Mouse (Mus musculus): ENCODE results near the gene Vps45. TPM values are rescaled to one million over a fixed set of nuclear protein-coding genes. Genes with fewer than 3 reads are reported as not detected.

Gene Vps45
- polyA plus RNA-seq, 1 experiment from 2014 or later = 28.6 TPM

GRCm38 (mm10) chr3:95999308-96000079 is 58.8 kb downstream of the Vps45 start:
- 91% methylated on average over 12 of the region's 12 CpGs for WGBS
- Histone ChIP-seq H3K27ac (replicated peaks) (no peak overlapping the region), H3K4me1 (peaks cover 32% of the 10 kb centered on the region), H3K27me3 (ENCODE audit: low read depth, poor library complexity, severe bottlenecking) (no peaks in the 10 kb centered on the region), H3K36me3 (no peaks in the 10 kb centered on the region), H3K9me3 (replicated peaks) (no peaks in the 10 kb centered on the region), H3K4me3 (no peak overlapping the region)
- no peak for DNase-seq (ENCODE audit: low spot score)

DNA sequence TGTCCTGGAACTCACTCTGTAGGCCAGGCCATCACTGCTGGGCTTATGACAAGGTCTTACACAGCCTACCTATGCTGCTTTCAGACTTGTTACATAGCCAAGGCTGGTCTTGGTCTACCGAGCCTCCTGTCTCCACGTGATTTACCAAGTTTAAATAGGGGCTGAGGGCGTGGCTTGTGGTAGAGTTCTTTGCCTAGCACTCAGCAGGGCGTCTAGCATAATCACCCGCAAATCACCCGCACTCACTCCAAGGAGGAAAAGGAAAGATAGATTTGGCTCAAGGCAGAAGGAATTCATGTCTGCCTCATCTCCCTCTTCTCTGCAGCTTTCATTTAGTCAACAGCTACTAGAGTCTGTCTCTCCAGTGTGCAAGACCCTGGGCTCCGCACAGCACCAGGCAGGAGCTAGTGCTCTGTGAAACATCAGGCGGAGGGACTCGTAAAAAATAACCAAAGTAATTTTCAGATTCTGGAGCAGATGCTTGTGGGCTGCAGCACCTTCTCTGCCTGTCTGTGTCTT is 61.0 kb downstream of the Vps45 start:
- WGBS = 25% methylated on average over 9 of the region's 9 CpGs
- peak; percentile 29 for DNase-seq (ENCODE audit: low spot score)
- Histone ChIP-seq H3K27me3 (ENCODE audit: low read depth, poor library complexity, severe bottlenecking) (no peaks in the 10 kb centered on the region), H3K9me3 (replicated peaks) (no peaks in the 10 kb centered on the region), H3K4me3 (peak overlapping the region; percentile 86), H3K4me1 (peaks cover 54% of the 10 kb centered on the region), H3K27ac (replicated peaks) (peak overlapping the region; percentile 100), H3K36me3 (peaks cover 18% of the 10 kb centered on the region)

- Histone ChIP-seq H3K27ac (replicated peaks) (peak overlapping the region; percentile 100), H3K27me3 (ENCODE audit: low read depth, poor library complexity, severe bottlenecking) (no peaks in the 10 kb centered on the region), H3K9me3 (replicated peaks) (no peaks in the 10 kb centered on the region), H3K36me3 (peaks cover 25% of the 10 kb centered on the region), H3K4me1 (peaks cover 61% of the 10 kb centered on the region), H3K4me3 (peak overlapping the region; percentile 86)
- 22% methylated on average over 6 of the region's 6 CpGs for WGBS
- DNase-seq (ENCODE audit: low spot score) = no peak
These were observed 61.7 kb downstream of the Vps45 start for GRCm38 (mm10) chr3:95996451-95997073.

- H3K36me3 ChIP-seq = peaks cover 31% of the 10 kb centered on the region
- under 1% methylated on average over 82 of the region's 84 CpGs for WGBS
- H3K4me3 ChIP-seq = peak within 1 kb of the TSS; percentile 86
- peaks cover 62% of the 10 kb centered on the region for H3K4me1 ChIP-seq
- DNase-seq (ENCODE audit: low spot score) = peak; percentile 74
- H3K9me3 ChIP-seq (replicated peaks) = no peaks in the 10 kb centered on the region
- no peaks in the 10 kb centered on the region for H3K27me3 ChIP-seq (ENCODE audit: low read depth, poor library complexity, severe bottlenecking)
- peak within 1 kb of the TSS; percentile 100 for H3K27ac ChIP-seq (replicated peaks)
These were observed 62.4 kb downstream of the Vps45 start, which contains the start of gene Plekho1 for GRCm38 (mm10) chr3:95995802-95996428. Gene Plekho1 (minus strand): TSS chr3:95996001.

DNA sequence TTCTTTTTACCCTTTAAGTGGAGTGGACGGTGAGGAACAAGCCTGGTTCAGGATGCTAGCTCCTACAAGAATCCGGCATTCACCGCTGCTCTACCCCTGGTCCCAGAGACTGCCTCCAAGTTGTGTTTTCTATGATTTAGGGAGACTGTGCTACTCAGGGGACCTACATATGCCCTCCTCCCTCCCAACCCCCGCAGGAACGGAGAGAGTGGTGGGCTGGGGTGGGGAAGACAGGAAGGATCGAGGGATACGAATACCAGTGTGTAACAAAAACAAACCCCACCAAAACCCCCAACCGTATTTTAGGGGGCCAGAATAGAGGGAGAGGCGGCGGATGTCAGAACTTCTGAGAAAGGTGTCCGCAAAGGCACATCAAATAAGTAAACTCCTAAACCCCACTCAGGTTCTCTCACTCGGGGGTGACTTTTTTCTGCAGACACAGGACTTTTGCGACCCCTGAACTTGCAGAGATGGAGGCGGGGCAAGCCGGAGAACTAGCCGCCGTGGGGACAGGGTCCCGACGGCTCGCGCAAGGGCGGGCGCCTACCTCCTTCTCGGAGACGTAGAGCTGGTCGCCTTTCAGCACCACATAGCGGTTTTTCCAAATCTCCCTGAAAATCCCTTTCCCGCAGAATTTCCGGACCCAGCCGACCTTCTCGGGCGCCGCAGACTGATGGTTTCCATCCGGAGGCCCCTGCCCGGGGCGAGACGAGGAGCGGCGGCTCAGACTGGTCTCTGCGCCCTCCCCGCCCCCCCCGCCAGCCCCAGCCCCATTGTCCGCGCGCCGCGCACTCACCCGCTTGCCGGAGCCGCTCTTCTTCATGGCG is 63.1 kb downstream of the Vps45 start:
- Histone ChIP-seq H3K27me3 (ENCODE audit: low read depth, poor library complexity, severe bottlenecking) (no peaks in the 10 kb centered on the region), H3K9me3 (replicated peaks) (no peaks in the 10 kb centered on the region), H3K4me1 (peaks cover 60% of the 10 kb centered on the region), H3K27ac (replicated peaks) (peak overlapping the region; percentile 100), H3K4me3 (peak overlapping the region; percentile 86), H3K36me3 (peaks cover 38% of the 10 kb centered on the region)
- peak; percentile 76 for DNase-seq (ENCODE audit: low spot score)
- WGBS = 1% methylated on average over 51 of the region's 51 CpGs

- Histone ChIP-seq H3K36me3 (peaks cover 46% of the 10 kb centered on the region), H3K4me3 (peak overlapping the region; percentile 86), H3K27ac (replicated peaks) (peak overlapping the region; percentile 100), H3K27me3 (ENCODE audit: low read depth, poor library complexity, severe bottlenecking) (no peaks in the 10 kb centered on the region), H3K4me1 (peaks cover 55% of the 10 kb centered on the region), H3K9me3 (replicated peaks) (no peaks in the 10 kb centered on the region)
- WGBS = 17% methylated on average over 6 of the region's 6 CpGs
- peak; percentile 32 for DNase-seq (ENCODE audit: low spot score)
These were observed 63.9 kb downstream of the Vps45 start for GRCm38 (mm10) chr3:95994381-95994846.

DNA sequence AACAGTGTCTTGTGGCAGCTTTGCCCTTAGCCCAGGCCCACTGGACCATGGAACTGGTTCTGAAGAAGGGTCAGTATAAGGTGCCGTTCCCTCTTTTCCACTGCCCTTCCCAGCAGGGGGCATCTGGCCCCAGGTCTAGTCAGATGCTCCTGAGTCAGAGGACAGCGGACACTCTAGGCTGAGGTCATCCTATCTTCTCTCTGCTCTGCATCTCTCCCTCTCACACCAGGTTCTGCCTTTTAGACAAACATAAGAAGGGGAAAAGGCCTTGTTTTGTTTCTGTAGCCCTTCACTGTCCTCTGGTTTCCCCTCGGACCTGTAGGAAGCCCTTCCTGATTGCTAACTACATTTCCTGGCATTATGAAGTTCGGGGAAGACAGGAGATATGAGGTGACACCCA is 64.4 kb downstream of the Vps45 start:
- 44% methylated on average over 4 of the region's 4 CpGs for WGBS
- H3K36me3 ChIP-seq = peaks cover 51% of the 10 kb centered on the region
- H3K9me3 ChIP-seq (replicated peaks) = no peaks in the 10 kb centered on the region
- peak overlapping the region; percentile 86 for H3K4me3 ChIP-seq
- H3K4me1 ChIP-seq = peaks cover 59% of the 10 kb centered on the region
- no peaks in the 10 kb centered on the region for H3K27me3 ChIP-seq (ENCODE audit: low read depth, poor library complexity, severe bottlenecking)
- peak; percentile 25 for DNase-seq (ENCODE audit: low spot score)
- peak overlapping the region; percentile 100 for H3K27ac ChIP-seq (replicated peaks)

GRCm38 (mm10) chr3:95992990-95993603 is 65.2 kb downstream of the Vps45 start:
- 62% methylated on average over 5 of the region's 5 CpGs for WGBS

GRCm38 (mm10) chr3:95990413-95990941 is 67.8 kb downstream of the Vps45 start:
- H3K27me3 ChIP-seq (ENCODE audit: low read depth, poor library complexity, severe bottlenecking) = no peaks in the 10 kb centered on the region
- H3K36me3 ChIP-seq = peaks cover 70% of the 10 kb centered on the region
- peaks cover 60% of the 10 kb centered on the region for H3K4me1 ChIP-seq
- DNase-seq (ENCODE audit: low spot score) = no peak
- 92% methylated on average over 12 of the region's 12 CpGs for WGBS
- H3K9me3 ChIP-seq (replicated peaks) = no peaks in the 10 kb centered on the region
- no peak overlapping the region for H3K4me3 ChIP-seq
- no peak overlapping the region for H3K27ac ChIP-seq (replicated peaks)

More at GRCm38 (mm10) chr3:95992990-95993603, 65.2 kb downstream of the Vps45 start:
- Histone ChIP-seq H3K4me1 (peaks cover 61% of the 10 kb centered on the region), H3K27ac (replicated peaks) (peak overlapping the region; percentile 100), H3K27me3 (ENCODE audit: low read depth, poor library complexity, severe bottlenecking) (no peaks in the 10 kb centered on the region), H3K4me3 (peak overlapping the region; percentile 86), H3K9me3 (replicated peaks) (no peaks in the 10 kb centered on the region), H3K36me3 (peaks cover 59% of the 10 kb centered on the region)
- DNase-seq (ENCODE audit: low spot score) = no peak

- no peak overlapping the region for H3K4me3 ChIP-seq
- DNase-seq (ENCODE audit: low spot score) = no peak
- H3K36me3 ChIP-seq = peaks cover 69% of the 10 kb centered on the region
- H3K27me3 ChIP-seq (ENCODE audit: low read depth, poor library complexity, severe bottlenecking) = no peaks in the 10 kb centered on the region
- H3K27ac ChIP-seq (replicated peaks) = 0 out of 2 replicates have a peak overlapping the region, but pooled peaks have one; percentile 2
- 77% methylated on average over 10 of the region's 10 CpGs for WGBS
- 0 out of 2 replicates have a peak, but pooled peaks cover 5% of the 10 kb centered on the region for H3K9me3 ChIP-seq (replicated peaks)
- H3K4me1 ChIP-seq = peaks cover 62% of the 10 kb centered on the region
These were observed 69.3 kb downstream of the Vps45 start for GRCm38 (mm10) chr3:95988969-95989368.

GRCm38 (mm10) chr3:95988138-95988537 is 70.1 kb downstream of the Vps45 start:
- H3K27me3 ChIP-seq (ENCODE audit: low read depth, poor library complexity, severe bottlenecking) = no peaks in the 10 kb centered on the region
- H3K27ac ChIP-seq (replicated peaks) = no peak overlapping the region
- H3K4me3 ChIP-seq = no peak overlapping the region
- 97% methylated on average over 1 of the region's 1 CpGs for WGBS
- peaks cover 61% of the 10 kb centered on the region for H3K36me3 ChIP-seq
- H3K4me1 ChIP-seq = peaks cover 54% of the 10 kb centered on the region
- 0 out of 2 replicates have a peak, but pooled peaks cover 6% of the 10 kb centered on the region for H3K9me3 ChIP-seq (replicated peaks)
- DNase-seq (ENCODE audit: low spot score) = no peak
